Mouse (Mus musculus): ENCODE measurements around the gene Cabp1.

DNA sequence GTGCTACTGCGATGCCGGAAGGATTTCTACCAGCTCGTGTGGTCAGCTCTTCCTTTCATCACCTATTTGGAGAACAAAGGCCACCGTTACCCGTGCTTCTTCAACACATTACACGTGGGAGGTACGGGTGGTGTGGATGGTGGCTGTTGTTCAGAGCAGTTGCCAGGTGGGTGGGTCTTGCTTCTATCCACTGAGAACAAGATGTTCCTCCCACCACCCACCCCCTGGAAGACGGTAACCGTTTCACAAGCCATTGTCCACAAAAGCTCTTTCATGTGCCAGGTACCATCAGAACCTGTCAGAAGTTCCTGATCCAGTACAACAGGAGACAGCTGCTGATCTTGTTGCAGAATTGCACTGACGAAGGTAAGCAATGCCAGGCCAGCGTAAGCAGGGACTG, 46.0 kb upstream of the Cabp1 start:
- TF ChIP-seq CTCF (IDR thresholded peaks at IDR 0.05; ENCODE audit: extremely low read depth, insufficient read length, insufficient replicate concordance, low read depth, low read length): no peak
- no peak for TF ChIP-seq POLR2A (IDR thresholded peaks at IDR 0.05; ENCODE audit: low read depth, low read length)

Measured in small intestine, adult 2 months (tissue).